Mouse (Mus musculus) liver, embryonic 16.5 days (tissue): Measurements from ENCODE around the gene Neurl1a. TPM values are rescaled to one million over a fixed set of nuclear protein-coding genes. Genes with fewer than 3 reads are reported as not detected.

ENCODE experiments used
- ATAC-seq: fragments of 200-750 bp; cut with Nextera tagmentation; 2 replicates; pipeline ENCODE4 v1.8.0; 2017; ENCODE audit warnings: low read depth, mild to moderate bottlenecking, moderate number of reproducible peaks, moderate library complexity
- H3K27ac ChIP-seq: fragments of 300-500 bp; sonication (generic); 2 replicates; pipeline ENCODE4 v1.5.1; 2014; ENCODE audit warnings: mild to moderate bottlenecking, low read length
- H3K27me3 ChIP-seq: fragments of 300-500 bp; sonication (generic); 2 replicates; pipeline ENCODE4 v1.6.1; 2014; ENCODE audit warnings: low read depth, low read length, mixed read lengths; ENCODE audit not compliant: control insufficient read depth, insufficient read depth
- H3K36me3 ChIP-seq: fragments of 300-500 bp; sonication (generic); 2 replicates; pipeline ENCODE4 v1.6.1; 2014; ENCODE audit warnings: mild to moderate bottlenecking; ENCODE audit not compliant: control insufficient read depth, insufficient read depth
- H3K4me1 ChIP-seq: fragments of 300-500 bp; sonication (generic); 2 replicates; pipeline ENCODE4 v1.6.1; 2014; ENCODE audit warnings: low read depth, low read length, mixed read lengths; ENCODE audit not compliant: control insufficient read depth
- H3K4me2 ChIP-seq: fragments of 300-500 bp; sonication (generic); 2 replicates; pipeline ENCODE4 v1.6.1; 2014; ENCODE audit warnings: low read depth, low read length, mixed read lengths
- H3K4me3 ChIP-seq: fragments of 300-500 bp; sonication (generic); 2 replicates; pipeline ENCODE4 v1.5.1; 2014; ENCODE audit warnings: low read depth, mild to moderate bottlenecking, low read length
- H3K9ac ChIP-seq: fragments of 300-500 bp; sonication (generic); 2 replicates; pipeline ENCODE4 v1.6.1; 2014; ENCODE audit warnings: low read depth, low read length
- H3K9me3 ChIP-seq: fragments of 300-500 bp; sonication (generic); replicated peaks from 2 replicates; pipeline ENCODE4 v1.6.1; 2016; ENCODE audit warnings: low read length; ENCODE audit not compliant: control insufficient read depth
- WGBS: fragments of 180-500 bp; shearing (Covaris S2); extraction: QIAGEN DNeasy Blood & Tissue Kit; methylation state at CpG from one replicate; pipeline ENCODE4 v1.1.7; 2014; ENCODE audit not compliant: insufficient replicate concordance; 5-methylcytosine and 5-hydroxymethylcytosine counted together
- polyA plus RNA-seq: library from polyadenylated mRNA; unstranded; fragments of >200 nt; fragmentation: Nextera tagmentation; extraction: Ambion mirVana; gene quantifications from 2 replicates; pipeline ENCODE4 v1.2.1, GENCODE M21; 2015

Neurl1a gene
- polyA plus RNA-seq, 1 experiment from 2014 or later: 0.92 TPM

- Histone ChIP-seq H3K4me3 (no peak overlapping the region), H3K9me3 (no peaks in the 10 kb centered on the region), H3K27me3 (no peaks in the 10 kb centered on the region), H3K9ac (no peak overlapping the region), H3K27ac (no peak overlapping the region), H3K36me3 (no peaks in the 10 kb centered on the region), H3K4me1 (no peaks in the 10 kb centered on the region), H3K4me2 (no peak overlapping the region)
- 24% methylated on average over 7 of the region's 7 CpGs for WGBS
- ATAC-seq: no peak
Observed at GRCm38 (mm10) chr19:47240957-47241356, 62.3 kb downstream of the Neurl1a start.

- no peaks in the 10 kb centered on the region for H3K4me1 ChIP-seq
- no peaks in the 10 kb centered on the region for H3K27me3 ChIP-seq
- 37% methylated on average over 4 of the region's 4 CpGs for WGBS
- no peak overlapping the region for H3K27ac ChIP-seq
- no peaks in the 10 kb centered on the region for H3K36me3 ChIP-seq
- no peak for ATAC-seq
- no peaks in the 10 kb centered on the region for H3K9me3 ChIP-seq
- H3K4me2 ChIP-seq: no peak overlapping the region
- no peak overlapping the region for H3K4me3 ChIP-seq
- H3K9ac ChIP-seq: no peak overlapping the region
Observed at GRCm38 (mm10) chr19:47242227-47242626, 63.6 kb downstream of the Neurl1a start.

- no peak overlapping the region for H3K4me2 ChIP-seq
- peaks cover 2% of the 10 kb centered on the region; the same call in 1 of the 2 replicates for H3K4me1 ChIP-seq
- 69% methylated on average over 8 of the region's 8 CpGs for WGBS
- no peak overlapping the region for H3K27ac ChIP-seq
- no peak for ATAC-seq
- H3K27me3 ChIP-seq: no peaks in the 10 kb centered on the region
- H3K9ac ChIP-seq: no peak overlapping the region
- H3K9me3 ChIP-seq: no peaks in the 10 kb centered on the region
- H3K4me3 ChIP-seq: no peak overlapping the region
- H3K36me3 ChIP-seq: no peaks in the 10 kb centered on the region
Observed at GRCm38 (mm10) chr19:47245512-47245911, 66.9 kb downstream of the Neurl1a start.

- Histone ChIP-seq H3K4me3 (no peak overlapping the region), H3K9ac (no peak overlapping the region), H3K9me3 (no peaks in the 10 kb centered on the region), H3K4me2 (no peak overlapping the region), H3K27me3 (peaks cover 8% of the 10 kb centered on the region), H3K4me1 (peaks cover 2% of the 10 kb centered on the region; the same call in 1 of the 2 replicates), H3K36me3 (no peaks in the 10 kb centered on the region), H3K27ac (no peak overlapping the region)
- peak; percentile 78 for ATAC-seq
- WGBS: 40% methylated on average over 11 of the region's 11 CpGs
Observed at GRCm38 (mm10) chr19:47247791-47248190, 69.2 kb downstream of the Neurl1a start.

- Histone ChIP-seq H3K4me2 (no peak overlapping the region), H3K27ac (no peak overlapping the region), H3K4me3 (no peak overlapping the region), H3K27me3 (peaks cover 13% of the 10 kb centered on the region), H3K9ac (no peak overlapping the region), H3K36me3 (no peaks in the 10 kb centered on the region), H3K9me3 (no peaks in the 10 kb centered on the region), H3K4me1 (peaks cover 2% of the 10 kb centered on the region; the same call in 1 of the 2 replicates)
- WGBS: 50% methylated on average over 7 of the region's 7 CpGs
- ATAC-seq: peak; percentile 49; the same call in 1 of the 2 replicates
Observed at GRCm38 (mm10) chr19:47248296-47248695, 69.7 kb downstream of the Neurl1a start.

GRCm38 (mm10) chr19:47248906-47249568 lies 70.4 kb downstream of the Neurl1a start:
- Histone ChIP-seq H3K4me3 (no peak overlapping the region), H3K27me3 (peaks cover 20% of the 10 kb centered on the region), H3K4me2 (no peak overlapping the region), H3K4me1 (peaks cover 2% of the 10 kb centered on the region; the same call in 1 of the 2 replicates), H3K36me3 (no peaks in the 10 kb centered on the region), H3K9ac (no peak overlapping the region), H3K9me3 (no peaks in the 10 kb centered on the region), H3K27ac (no peak overlapping the region)
- 67% methylated on average over 16 of the region's 16 CpGs for WGBS
- no peak for ATAC-seq

- Histone ChIP-seq H3K4me1 (peaks cover 2% of the 10 kb centered on the region; the same call in 1 of the 2 replicates), H3K9me3 (no peaks in the 10 kb centered on the region), H3K36me3 (no peaks in the 10 kb centered on the region), H3K9ac (no peak overlapping the region), H3K4me2 (no peak overlapping the region), H3K4me3 (no peak overlapping the region), H3K27ac (no peak overlapping the region), H3K27me3 (peaks cover 26% of the 10 kb centered on the region)
- ATAC-seq: no peak
- 51% methylated on average over 6 of the region's 6 CpGs for WGBS
Observed at GRCm38 (mm10) chr19:47250931-47251330, 72.3 kb downstream of the Neurl1a start.

GRCm38 (mm10) chr19:47253053-47253628 lies 74.5 kb downstream of the Neurl1a start:
- H3K9ac ChIP-seq: no peak overlapping the region
- H3K9me3 ChIP-seq: no peaks in the 10 kb centered on the region
- no peaks in the 10 kb centered on the region for H3K4me1 ChIP-seq
- ATAC-seq: no peak
- H3K27me3 ChIP-seq: peaks cover 26% of the 10 kb centered on the region
- 5% methylated on average over 90 of the region's 90 CpGs for WGBS
- no peak overlapping the region for H3K27ac ChIP-seq
- no peaks in the 10 kb centered on the region for H3K36me3 ChIP-seq
- peak overlapping the region; percentile 41 for H3K4me2 ChIP-seq
- H3K4me3 ChIP-seq: peak overlapping the region; percentile 20; the same call in 1 of the 2 replicates

GRCm38 (mm10) chr19:47255036-47255435 lies 76.4 kb downstream of the Neurl1a start:
- no peaks in the 10 kb centered on the region for H3K36me3 ChIP-seq
- whole genome bisulfite sequencing: 48% methylated on average over 2 of the region's 2 CpGs
- H3K27me3 ChIP-seq: peaks cover 26% of the 10 kb centered on the region
- no peak overlapping the region for H3K4me2 ChIP-seq
- H3K27ac ChIP-seq: no peak overlapping the region
- no peak overlapping the region for H3K4me3 ChIP-seq
- no peaks in the 10 kb centered on the region for H3K9me3 ChIP-seq
- no peaks in the 10 kb centered on the region for H3K4me1 ChIP-seq
- ATAC-seq: no peak
- H3K9ac ChIP-seq: no peak overlapping the region
